Mouse (Mus musculus): ENCODE data around the gene Fbxw5.

Fbxw5 gene

DNA sequence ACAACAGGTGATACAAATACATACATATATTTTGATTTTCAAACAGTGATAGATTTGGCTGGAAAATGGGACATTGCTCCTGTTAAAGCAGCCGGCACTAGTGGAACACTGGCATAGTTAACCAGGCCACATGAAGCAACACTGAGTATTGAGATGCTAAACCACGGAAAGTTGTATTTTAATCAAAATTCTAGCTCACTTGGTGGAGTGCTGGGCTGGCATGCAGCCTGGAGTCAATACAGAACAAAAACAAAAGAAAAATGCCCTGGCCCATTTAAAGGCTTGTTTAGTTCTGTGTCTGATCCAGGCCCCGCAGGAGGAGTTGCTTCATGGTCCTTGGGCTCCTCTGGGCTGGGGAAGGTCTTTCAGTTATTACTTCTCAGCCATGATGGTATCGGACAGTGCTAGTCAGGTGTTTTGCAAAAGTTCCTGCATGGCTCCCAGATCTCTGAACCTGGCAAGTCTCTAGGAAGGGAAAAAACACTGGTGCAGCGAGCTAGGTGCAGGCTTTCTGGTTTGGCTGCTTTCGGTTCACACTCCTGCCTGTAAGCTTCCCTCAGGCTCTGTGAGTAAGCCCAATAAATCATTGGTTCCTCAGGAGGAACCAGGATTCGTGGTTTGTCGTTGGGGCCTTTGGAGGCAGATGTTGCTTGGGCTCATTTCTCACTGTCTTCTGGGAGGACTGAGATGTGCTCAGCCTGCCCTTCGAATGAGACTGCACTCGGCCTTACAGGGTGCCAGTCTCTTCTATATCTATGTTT is 20.8 kb upstream of the Fbxw5 start:
- no peak for DNase-seq

DNA sequence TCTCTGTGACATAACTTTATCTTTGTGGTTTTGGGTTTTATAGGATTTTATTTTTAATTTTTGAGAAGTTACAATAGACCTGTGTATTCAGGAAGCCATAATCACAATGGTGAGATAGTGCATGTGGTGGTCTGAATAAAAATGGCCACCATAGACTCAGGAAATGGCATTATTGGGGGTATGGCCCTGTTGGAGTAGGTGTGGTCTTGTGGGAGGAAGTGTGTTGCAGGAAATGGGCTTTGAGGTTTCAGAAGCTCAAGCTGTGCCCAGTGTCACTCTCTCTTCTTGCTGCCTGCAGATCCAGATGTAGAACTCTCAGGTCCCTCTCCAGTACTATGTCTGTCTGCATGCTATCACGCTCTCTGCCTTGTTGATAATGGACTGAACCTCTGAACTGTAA is 20.0 kb upstream of the Fbxw5 start:
- no peak for DNase-seq

DNA sequence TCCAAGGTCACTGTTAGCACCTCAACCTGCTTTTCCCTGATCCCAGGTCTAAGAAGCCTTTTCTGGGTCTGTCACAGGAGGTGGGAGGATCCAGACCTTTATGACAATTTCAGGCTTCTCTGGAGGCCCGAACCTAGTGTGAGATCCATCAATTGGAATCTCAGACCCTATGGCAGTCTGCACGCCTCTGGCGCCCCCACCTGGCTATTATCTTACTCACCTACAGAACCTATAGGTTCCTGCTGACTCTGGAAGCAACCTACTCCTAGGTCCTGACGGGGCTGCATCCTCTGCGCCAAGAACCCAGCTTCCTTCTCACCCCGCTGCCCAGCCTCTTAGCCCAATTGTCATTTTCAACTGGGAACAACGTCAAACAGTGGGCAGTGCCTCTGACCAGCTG is 17.6 kb upstream of the Fbxw5 start:
- no peak for DNase-seq

DNA sequence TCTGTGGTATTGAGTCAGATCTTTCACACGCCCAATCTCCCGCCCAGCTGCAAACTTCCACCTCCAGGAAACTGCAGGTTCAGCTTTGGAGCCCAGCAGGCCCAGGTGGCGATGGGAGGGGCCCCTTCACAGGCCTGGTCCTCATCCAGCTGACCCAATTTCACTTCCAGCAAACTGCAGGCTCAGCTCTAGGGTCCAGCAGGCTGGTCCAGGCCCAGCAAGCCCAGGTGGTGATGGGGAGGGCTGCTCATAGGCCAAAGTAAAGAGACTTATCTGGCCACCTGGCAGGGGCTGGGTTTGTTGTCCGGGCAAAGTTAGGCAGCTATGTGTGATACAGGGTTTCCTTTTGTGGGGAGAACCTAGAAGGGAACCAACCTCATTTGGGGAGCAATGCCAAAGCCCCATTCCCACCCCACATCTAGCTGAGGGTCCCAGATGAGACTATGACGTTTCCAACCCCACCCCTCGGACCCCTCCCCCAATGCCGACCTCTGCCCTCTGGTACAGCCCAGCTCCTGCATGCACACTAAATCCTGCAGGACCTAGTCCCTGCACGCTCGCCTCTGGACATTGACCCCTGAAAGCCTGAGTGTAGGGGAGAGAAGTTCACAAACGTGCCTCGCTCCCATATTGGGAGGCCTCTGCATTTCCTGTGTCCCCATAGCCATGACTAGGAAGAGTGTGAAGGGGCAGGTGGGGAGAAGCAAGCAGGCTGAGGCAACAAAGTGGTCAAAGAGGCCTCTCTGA is 15.5 kb upstream of the Fbxw5 start:
- no peak for DNase-seq

DNA sequence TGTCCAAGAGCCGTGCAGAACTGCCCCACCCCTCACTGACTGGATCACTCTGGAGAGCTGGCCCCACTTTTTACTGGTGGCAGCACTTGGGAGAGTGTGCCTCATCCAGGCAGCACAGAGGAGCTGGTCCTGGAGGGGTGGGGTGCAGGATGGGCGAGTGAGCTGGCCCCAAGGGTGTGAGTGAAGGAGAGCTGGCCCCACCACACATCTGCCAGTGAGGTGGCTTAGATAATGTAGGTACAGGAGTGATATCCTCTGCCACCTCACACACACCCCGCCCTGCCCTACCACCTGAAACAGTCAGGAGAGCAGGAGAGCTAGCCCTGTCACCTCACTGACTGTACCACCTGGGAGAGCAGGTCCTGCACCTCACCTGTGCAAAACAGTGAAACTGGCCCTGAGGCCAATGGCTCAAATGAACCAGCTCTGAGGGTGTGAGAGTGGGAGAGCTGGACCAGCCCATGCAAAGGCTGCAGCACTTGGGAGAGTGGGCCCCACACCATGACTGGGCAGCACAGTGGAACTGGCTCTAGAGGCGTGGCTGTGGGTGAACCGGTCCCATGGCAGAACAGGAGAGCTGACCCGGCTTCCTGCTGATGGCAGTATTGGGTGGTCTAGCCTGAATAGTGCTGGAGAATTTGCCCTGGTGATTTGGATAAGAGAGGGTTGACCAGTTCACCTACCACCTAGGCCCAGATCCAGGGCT is 12.4 kb upstream of the Fbxw5 start:
- DNase-seq = no peak

DNA sequence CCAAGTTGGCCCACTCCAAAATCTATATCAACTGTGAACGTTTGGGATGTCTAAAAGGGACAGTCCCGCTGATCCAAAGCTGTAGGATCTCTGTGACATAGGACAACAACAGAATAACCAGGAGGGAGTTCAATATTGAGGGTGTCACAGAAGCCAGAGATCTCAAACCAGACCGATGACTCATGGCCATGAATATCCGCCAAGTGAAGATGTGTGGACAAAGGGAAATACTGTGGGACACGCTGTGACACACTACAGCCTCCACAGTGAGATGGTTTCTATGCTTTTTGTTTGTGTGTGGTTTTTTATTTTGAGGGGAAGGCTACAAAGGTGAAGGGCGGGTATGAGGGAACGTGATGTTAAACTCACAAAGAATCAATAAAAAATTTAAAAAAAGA is 11.9 kb upstream of the Fbxw5 start:
- no peak for DNase-seq

DNA sequence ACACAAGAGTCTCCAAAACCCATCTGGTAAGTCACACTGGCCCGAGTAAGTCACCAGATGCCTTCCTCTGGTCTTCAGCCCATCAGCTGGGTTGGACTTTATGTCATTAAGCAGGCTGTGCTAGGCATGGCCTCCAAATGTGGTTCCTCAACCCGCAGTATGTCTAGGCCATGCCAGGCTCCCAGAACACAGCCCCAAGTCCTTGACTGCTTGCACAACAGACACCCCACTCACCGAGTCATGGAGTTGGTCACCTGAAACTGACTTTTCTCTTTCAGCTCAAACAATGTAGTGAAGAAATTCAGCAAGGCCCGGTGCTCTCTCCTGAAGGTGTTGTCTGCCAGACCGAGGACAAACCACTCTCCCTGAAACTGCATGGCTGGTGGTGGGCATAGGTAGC is 7.6 kb upstream of the Fbxw5 start:
- DNase-seq = no peak

DNA sequence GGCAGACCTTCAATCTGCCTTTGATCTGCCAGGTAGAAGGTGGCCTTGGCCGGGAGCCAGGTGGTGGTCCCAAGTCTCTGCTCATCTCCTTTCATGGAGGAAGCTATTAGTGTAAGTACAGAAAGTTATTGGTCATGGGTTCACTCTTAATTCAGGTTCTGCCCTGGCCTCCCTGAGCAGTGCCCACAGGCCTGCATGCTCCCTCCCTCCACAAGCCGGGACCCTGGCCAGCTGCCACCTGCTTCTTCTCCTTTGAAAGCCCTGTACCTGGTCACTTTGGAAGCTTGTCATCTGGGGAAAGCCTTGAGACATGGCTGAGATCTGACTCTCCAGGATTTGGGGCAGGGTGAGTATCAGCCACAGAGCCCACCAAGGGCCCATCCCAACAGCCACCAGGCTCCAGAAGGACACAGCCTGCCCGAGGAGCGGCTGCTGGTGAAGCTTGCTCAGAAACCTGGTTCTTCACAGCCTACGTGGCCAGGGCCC is 7.0 kb upstream of the Fbxw5 start, which contains the start of gene Lcn12:
Gene Lcn12, minus strand, starts transcription at position 436 of the 486 bp plus-strand sequence.
- no peak for DNase-seq

DNA sequence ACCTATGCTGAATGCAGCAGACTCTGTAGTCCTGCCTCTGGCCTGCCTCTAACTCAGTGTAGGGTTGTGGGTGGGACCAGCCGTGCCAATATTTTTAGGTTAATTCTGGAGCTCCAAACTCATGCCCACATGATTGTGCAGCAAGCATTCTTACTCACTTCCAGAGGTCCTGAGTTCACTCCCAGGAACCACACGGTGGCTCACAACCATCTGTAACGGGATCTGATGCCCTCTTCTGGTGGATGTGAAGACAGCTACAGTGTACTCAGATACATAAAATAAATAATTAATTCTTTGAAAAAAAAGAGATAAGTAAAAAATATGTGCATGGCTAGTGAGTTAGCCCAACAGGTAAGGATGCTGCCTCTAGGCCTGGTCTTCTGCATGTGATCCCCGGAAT is 4.1 kb upstream of the Fbxw5 start:
- DNase-seq = peak; percentile 44

DNA sequence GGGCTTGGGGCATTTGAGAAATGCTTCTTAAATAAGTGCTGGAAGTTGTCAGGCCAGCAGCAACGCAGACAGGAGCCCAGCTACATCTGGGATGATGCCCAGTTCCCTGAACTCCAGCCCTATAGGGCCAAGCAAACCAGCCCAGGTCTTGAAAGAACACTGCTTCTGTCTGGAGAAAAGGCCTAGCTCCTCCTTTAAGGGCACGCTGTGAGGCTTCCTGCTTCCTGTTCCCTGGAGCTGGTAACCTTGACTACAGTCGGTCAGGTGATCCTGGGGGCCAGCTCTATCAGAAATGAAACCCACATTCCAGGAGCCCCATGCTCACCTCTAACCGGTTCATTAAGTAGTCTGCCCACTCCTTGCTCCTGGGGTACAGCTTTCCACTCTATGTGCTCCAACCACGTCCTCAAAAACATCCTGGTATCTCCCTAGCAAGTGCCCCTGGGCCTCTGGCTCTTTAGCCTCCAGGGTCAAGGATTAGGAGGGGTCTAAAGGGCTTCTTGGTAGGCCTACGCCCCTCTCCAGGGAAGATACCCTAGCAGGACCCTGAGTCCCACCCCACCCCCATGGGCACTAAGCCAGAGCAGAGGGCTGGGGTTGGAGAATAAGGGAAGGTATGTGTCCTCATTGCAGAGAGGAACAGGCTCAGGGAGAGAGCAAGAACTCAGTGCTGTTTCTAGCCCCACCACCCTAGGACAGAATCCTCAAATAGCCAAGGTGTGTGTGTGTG is 2.5 kb upstream of the Fbxw5 start:
- no peak for DNase-seq

DNA sequence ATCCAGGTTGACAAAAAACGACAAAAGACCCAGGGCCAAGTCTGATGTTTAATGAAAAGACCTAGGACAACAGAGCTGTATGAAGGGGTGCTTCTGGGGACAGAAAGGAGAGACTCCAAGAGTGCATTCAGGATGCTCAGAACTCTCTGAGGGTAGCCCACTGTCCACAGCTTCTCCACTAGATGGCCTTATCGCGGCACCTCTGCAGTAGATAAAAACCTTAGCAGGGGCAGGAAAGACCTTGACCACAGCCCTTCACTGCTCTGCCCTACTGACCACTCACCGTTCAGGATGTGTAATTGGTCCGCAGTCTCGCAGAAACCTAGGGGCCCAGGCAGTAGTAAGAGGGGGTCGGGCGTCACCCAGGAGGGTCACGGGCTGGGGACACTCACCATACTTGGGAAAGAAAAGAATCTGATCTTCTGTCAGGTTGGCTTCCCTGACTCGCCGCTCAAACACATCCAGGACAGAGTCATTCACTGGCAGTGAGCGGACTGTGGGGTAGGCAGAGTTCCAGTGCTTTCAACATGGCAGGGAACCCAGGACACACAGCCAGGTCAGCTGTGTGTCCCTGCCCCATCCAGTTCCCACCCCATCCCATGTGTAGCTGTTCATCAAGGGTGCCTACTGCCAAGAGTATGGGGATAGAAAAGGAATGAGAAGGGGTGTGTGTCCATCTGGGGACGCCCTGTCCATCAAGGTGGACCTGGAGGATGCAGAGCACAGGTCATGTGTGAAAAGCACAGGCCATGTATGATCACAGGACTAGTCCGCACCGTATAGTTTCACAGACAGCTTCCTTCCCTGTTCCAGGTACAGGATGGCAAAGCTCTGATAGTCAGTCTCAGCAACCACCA is 1.7 kb upstream of the Fbxw5 start:
- no peak for DNase-seq

DNA sequence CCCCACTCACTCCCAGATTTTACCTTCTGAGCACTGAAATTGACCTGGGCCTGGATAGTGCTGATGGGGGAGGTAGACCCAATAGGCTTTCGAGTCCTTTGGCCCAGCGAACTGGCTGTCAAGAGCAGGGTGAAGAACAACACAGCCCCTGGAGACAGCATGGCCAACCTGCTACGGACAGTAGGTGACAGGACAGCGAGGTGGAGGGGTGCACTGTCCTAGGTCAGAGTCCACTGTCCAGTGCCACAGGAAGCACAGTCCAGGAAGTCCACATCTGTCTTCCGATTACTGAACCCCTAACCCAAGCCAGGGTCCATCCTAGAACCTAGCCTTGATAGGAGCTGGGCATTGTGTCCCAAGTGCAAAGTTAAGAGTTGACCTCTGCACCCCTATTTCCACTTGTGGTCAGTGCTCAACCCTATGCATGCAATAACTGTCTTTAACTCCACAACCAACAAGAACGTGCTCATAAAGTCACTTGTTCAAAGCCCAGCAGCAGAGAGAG is 427 bp upstream of the Fbxw5 start:
- DNase-seq = no peak

DNA sequence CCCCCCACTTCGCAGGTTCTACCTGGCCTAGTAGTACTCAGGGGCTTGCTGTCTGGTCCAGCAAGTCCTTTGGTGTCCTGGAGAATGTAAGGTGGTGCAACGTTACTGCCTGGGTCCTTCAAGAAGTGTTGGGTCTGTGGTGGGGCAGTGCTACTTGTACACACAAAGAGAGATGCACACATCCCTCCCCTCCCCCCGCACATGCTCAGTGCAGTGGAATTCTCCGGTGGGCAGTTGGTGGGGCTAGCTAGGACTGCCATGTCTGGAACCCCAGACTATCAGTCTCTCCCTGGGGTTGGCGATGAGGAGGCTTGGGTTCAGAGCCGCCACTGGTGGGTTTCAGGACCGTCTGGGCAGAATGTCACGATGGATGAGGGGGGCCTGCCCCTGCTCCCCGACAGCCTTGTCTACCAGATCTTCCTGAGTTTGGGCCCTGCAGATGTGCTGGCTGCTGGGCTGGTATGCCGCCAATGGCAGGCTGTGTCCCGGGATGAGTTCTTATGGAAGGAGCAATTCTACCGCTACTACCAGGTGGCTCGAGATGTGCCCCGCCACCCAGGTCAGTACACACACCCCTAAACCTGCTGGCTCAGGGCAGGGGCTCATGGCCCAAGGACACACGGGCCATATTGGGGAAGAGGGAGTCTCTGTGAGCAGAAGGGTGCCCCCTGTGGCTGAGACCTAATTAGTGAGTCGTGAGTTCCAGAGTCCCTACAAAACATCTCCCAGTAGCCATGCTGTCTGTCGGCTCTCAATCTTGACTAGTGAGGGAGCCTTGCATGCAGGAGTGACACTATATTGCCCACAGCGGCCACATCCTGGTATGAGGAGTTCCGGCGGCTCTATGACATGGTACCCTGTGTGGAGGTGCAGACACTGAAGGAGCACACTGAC is 1.3 kb downstream of the Fbxw5 start, which contains the start of gene C8g:
Gene C8g, minus strand, starts transcription at position 127 of the 894 bp plus-strand sequence.
- DNase-seq = no peak

DNA sequence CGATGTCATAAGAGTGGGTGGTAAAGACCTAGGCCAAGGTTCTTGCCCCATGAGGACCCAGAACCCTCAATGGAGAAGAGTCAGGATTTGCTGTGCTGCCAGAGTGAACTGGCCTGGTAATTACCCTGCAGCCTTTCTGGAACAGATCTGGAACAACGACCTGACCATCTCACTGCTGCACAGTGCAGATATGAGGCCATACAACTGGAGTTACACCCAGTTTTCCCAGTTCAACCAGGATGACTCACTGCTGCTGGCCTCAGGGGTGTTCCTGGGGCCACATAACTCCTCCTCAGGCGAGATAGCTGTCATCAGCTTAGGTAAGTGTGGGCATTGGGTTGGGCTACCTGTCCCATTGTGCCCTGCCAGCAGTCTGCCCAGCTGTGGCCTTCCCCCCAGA is 2.2 kb downstream of the Fbxw5 start:
- DNase-seq = no peak

DNA sequence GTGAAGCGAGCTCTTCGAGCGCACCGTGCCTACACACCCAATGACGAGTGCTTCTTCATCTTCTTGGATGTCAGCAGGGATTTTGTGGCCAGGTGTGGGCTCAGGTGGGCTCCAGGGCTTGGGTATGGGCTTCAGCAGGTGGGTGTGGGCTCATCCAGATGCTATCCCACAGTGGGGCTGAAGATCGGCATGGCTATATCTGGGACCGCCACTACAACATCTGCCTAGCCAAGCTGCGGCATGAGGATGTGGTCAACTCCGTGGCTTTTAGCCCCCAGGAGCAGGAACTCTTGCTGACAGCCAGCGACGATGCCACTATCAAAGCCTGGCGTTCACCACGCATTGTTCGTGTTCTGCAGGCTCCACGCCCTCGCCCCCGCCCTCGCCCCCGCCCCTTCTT is 4.0 kb downstream of the Fbxw5 start:
- DNase-seq = no peak

DNA sequence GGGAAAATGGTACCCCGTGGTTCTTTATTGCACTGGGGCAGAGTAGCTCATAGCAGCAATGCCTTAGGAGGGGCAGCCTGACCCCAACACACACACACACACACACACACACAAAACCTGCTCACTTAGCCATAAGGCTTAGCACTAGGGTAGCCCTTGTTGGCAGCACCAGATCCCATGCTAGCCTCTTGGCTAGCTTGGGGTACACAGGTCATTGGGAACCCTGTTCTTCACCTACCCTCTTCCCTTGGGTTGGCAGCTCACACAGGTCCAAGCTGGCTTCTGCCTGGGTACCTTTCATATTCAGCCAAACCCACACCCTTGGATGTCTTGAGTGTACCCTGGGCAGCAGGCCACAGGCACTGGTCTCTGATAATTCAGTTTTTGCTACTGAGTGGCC is 4.5 kb downstream of the Fbxw5 start:
- DNase-seq = no peak

DNA sequence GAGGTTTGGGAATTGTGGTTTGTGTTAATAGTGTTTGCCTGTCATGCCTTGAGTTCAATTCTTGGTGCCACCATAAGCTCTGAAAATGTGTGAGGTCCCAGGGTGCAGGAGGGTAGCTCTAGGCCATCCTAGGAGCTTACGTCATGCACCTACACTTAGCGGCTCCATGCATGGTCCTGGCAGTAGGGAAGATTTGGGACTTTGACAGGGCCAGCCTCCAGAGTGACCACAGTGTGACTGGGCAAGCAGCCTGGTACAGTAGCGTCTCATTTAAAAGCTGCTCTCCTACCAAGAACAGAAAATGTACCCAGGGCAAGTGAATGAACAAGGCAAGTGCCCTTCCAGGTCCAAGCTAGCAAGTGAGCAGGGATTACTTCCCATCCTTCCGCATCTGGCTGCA is 5.3 kb downstream of the Fbxw5 start:
- no peak for DNase-seq

DNA sequence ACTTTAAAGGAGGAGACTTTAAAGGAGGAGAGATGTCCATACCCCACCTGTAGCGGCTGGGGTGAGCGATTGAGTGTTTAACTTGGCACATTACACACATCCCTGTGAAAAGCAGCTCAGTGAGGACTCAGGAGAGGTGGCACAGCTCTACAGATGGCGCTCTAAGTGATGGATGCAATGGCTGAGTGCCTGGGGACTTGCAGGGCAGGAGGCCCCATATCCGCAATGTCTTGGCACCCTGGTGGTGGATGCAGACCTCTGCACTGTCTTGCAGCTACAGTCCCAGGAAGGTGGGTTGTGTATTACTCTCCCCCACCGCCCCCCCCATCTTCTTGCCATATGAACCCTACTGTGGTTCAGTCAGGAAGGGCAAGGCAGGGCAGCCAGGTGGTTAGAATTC is 6.4 kb downstream of the Fbxw5 start:
- DNase-seq = no peak

DNA sequence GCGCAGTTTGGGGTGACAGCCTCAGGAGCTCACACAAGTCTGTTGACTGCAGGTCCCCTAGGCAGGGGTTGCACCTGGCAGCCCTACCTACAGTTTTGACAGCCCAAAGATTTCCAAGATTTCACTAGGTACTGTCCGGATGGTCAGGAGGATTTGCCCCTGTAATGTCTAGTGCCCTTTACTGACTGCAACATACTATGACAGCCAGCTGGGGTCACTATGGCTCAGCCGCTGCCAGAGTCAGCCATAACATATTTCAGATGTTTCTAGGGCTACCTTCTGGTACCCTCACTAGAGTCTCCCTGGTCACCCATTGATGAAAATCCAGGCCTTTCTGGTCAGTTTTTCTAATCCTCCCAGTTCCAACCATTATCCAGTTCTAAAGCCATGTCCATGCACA is 9.4 kb downstream of the Fbxw5 start:
- no peak for DNase-seq

DNA sequence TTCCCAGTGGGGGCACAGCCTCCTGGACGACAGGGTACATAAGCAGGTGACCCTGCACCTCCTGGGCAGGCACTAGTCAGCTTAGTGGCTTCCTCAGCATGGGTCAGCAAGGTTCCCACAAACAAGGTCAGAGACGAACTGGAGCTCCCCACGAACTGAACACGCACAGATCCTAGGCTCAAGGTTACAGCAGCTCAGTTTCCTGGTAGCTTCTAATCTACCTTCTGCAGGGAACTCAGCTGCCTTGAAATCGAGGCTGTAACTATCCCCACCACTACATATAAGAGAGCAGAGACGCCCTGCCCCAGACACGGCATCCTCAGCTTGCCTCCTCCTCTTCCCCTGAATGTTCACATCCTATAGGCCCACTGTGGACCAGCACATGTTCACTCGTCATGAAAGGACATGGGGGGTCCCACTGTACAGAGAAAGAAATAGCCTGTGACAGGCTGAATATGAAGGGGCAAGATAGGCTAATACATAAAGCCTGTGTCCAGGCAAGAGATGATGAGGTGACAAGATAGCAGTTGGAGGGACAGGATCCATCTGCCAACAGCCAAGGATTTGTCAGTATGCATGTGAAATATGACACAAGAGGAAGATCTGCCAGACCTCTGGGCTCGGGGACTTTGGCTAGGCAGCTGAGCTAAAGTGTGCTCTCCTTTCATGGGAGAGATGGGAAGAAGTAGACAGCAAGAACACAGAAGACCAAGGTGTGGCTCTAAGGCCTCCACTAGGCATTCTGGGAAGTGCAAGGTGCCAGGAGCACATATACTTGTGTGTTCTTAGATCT is 26.2 kb downstream of the Fbxw5 start:
- no peak for DNase-seq

All from layer of hippocampus, adult 9-11 months (tissue).